Mouse (Mus musculus) monocyte, adult 2 months (primary cell): Measurements from ENCODE around the gene Ssr4.
A peak's percentile ranks its signal among the peaks of the same experiment; 100 is the strongest.
"Not testable (repeated sequence)": the region's sequence is repeated elsewhere in the genome, so short reads cannot be mapped to it uniquely, and the experiment has no call there.

ENCODE experiments used
- DNase-seq, 2 experiments: peaks; one replicate each; pipeline ENCODE4 v3.0.0; 2022; ENCODE audit warnings: low spot score in 2 of 2, low read depth in 1 of 2

The Ssr4 gene

DNA sequence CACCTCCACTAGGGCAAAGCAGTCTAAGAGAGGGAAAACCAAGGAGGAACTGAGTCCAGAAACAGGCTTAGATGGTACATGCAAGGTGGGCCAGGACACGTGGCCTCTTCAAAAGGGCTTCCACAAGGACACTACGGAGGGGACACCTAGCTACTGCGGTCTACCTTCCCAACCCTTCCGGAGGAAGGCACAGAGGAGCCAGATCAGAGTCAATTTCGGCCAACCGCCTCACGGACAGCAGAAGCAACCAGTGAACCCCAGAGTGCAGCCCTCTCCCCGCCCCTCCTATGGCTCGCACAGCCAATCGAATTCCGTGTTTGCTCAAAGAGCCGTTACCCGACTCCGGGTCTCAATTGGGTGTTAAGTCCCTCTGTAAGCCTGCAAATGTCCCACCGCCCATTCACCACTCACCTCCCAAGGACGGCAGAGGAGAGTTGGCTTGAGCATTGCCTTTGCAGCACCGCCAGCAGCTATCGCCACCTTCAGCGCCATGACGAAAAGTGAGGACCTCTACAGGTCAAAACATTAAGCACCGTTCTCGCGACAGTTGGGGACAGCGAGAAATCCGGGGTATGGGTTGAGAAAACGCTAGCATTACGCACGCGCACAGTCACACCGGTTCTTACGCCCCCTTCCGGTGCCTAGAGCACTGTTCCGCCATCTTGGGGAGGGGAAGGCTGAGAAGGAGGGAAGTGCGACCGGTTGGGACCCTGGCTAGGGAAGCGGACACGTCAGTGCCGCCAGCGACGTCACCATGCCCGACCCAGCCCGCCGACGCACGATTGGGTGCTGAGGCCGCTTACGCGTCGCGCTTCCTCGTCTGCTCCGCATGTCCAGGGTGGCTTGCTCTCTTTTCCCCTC, at the start of gene Ssr4, which contains the start of gene Idh3g:
Ssr4 (plus strand) TSS at position 665 of the 861 bp plus-strand sequence.
Idh3g (minus strand) TSS at position 534 of the 861 bp plus-strand sequence.
- peak; percentile 88 to 90 for DNase-seq

DNA sequence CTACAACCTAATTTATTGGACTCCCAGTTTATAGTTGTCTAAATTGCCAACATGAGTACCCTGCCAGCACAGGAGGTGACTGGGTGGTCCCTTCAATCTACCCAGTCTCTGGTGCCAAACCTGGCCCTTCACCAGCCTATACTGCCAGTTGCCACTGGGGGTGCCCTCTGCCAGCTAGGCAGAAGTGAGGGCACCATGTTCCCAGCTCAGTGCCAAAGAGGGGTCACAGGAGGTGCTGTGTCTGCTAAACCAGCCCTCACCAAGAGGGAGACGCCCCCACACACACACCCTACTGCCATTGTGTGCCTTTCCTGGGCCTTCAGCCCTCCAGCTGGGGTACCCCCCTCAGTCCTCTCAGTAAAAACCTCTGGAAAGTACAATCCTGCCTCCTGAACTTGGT, 48.7 kb upstream of the Ssr4 start:
- DNase-seq, result no peak

DNA sequence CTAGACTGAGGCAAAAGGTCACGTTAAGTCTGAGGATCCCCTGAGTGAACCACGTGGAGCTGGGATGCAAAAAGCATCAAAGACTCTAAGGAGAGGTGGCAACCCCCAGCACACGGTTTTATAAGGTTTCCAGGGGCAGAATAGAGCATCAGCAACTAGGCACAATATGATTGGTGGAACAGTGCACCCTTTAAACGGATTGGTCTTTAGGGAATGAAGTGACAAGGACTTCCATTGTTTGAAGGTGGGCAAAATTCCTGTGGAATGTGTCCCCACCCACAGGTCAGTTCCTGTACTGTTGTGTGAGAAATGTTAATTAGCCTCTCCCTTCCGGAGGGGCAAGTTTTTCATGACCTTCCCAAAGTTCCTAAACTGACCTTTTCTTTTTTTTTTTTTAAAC, 47.7 kb upstream of the Ssr4 start:
- DNase-seq, result no peak

DNA sequence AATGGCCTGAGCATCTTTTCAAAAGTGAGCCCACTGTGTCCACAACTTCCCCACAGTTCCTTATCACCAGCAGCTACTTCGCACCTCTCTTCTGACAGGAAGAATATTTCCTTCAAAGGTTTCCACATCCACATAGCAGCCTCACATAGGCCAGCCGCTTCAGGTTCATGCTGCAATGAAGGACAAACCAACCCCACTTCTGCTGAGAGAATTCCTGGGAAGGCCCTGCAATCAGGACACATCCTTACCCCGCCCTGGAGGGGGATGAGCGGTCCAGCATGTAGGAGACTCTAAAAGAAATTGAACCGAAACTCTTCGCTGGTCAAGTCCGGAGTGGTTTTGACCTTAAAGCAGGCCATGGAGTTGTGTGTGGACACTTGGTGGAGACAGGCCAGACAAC, 47.0 kb upstream of the Ssr4 start:
- not testable (repeated sequence) for DNase-seq

DNA sequence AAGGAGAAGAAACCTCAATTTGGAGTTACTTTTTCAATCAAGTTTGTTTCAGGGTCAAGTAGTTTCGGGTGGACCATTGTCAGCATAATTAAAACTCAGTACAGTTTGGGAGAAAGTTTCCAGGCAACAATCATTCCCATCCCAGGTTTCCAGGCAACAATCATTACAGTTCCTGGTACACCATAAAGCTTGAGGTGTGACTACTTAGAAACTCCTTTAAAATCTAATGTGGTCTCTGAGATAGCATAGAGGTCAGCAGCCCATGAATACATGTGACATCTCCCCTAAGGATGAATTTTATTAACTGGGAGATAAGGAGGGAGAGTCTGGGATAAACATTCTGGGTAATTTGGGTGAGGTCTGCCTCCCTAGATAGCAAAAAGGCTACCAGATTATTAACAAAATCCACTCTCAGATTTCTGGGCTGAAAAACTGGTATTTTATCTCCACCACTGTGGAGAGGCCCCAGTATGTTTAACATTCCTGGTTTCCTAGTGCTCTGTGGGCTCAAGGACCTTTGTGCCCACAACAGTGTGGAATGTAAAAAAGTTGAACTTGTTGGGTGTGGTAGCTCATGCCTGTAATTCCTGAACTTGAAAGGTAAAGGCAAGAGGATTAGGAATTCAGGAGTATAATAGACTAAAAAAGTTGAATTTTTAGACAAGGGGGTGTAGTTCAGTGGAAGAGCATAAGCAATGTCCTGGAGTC, 41.9 kb upstream of the Ssr4 start:
- DNase-seq, result no peak

DNA sequence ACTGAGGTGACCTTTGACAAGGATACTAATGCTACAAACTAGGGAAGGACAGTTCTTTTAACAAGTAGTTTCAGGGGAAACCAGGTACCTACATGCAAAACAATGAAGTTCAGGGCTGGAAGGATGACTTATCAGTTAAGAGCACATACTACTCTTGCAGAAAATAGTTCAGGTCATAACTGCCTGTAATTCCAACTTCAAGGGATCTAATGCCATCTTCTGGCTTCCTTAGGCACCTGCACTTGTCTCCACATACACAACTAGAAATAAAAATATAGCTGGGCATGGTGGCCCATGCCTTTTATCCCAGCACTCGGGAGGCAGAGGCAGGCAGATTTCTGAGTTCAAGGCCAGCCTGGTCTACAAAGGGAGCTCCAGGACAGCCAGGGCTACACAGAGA, 37.9 kb upstream of the Ssr4 start:
- DNase-seq, result no peak

DNA sequence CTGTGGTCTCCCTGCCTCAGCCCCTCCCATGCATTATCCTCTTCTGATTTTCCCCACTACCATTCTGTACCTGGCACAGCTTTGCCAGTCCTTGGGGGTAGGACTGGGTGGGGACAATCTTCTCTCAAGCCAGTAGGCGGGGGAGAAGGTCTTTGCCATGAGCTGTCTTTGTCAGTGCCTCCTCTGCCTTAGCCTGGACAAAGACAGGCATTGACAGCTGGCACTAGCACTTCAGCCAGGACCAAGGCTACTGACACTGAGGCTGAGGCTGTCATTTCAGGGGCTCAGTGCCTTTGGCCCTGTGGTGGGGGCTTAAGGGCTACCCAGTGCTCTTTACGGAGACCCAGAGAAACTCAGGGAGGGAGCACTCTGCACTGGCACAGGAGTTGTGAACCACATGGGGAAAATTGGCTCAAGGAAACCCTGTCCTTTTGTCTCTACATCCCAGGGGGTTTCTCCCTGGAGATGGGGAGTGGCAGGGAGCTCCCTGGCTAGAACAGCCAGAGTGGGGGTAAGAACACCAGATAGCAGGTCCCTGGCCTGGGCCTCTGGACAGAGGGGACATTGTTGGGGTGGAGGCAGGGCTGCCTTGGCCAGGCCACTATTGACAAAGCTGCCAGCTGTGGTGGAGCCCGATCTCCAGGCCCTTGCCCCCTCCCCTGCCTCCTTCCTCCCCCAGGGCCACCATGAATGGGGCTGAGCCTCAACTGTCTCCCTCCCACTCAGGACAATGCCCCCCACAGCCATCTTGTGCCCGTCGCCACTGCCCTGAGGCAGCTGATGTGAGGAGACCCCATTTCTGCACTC, 30.3 kb upstream of the Ssr4 start, which contains the start of gene Plxnb3:
Plxnb3 (plus strand) TSS at position 757 of the 807 bp plus-strand sequence.
- DNase-seq, result no peak

DNA sequence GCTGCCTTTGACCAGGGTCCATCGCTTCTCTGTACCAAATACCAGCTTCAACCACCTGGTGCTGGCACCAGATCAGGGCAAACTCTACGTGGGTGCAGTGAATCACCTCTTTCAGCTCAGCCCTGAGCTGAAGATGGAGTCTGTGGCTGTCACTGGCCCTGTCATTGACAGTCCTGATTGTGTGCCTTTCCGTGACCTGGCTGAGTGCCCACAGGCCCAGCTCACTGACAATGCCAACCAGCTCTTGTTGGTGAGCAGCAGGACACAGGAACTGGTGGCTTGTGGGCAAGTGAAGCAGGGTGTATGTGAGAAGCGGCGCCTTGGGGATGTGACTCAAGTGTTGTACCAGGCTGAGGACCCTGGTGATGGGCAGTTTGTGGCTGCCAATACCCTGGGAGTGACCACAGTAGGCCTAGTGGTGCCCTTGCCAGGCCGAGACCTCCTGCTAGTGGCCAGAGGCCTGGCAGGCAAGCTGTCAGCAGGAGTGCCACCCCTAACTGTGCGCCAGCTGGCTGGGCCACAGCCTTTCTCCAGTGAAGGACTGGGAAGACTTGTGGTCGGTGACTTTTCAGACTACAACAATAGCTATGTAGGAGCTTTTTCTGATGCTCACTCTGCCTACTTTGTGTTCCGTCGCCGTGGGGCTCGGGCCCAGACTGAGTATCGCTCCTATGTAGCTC, 28.1 kb upstream of the Ssr4 start:
- DNase-seq, result no peak

DNA sequence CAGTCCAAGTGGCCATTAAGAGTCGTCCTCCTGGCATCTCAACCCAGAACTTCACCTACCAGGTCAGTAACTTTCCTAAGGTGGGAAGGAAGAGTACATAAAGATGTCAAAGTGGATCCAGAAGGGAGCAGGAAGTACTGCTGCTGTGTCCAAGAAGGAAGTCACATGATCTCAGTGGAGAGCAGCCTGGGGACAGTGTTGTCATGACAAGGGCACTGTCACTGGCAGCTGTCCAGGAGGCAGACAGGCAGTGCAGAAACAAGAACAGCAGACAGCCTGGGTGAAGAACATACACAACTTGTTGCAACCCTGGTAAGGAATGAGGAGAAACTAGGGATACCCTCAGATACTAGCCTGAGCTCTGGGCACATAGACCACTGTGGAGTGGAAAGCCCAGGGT, 21.5 kb upstream of the Ssr4 start:
- peak; percentile 3 to 35 for DNase-seq

DNA sequence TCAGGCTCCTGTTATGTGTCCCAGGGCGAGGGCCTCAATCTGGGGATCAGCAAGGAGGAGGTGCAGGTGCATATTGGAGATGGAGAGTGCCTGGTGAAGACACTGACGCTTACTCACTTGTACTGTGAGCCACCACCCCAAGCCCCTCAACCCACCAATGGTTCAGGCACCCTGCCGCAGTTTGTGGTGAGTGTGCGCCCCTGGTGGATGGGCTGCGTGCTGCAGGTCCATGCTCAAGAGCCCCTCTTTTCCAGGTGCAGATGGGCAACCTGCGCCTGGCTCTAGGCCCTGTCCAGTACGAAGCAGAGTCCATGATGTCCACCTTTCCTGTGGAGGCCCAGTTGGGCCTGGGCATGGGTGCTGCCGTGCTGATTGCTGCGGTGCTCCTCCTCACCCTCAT, 19.6 kb upstream of the Ssr4 start:
- DNase-seq, result no peak

DNA sequence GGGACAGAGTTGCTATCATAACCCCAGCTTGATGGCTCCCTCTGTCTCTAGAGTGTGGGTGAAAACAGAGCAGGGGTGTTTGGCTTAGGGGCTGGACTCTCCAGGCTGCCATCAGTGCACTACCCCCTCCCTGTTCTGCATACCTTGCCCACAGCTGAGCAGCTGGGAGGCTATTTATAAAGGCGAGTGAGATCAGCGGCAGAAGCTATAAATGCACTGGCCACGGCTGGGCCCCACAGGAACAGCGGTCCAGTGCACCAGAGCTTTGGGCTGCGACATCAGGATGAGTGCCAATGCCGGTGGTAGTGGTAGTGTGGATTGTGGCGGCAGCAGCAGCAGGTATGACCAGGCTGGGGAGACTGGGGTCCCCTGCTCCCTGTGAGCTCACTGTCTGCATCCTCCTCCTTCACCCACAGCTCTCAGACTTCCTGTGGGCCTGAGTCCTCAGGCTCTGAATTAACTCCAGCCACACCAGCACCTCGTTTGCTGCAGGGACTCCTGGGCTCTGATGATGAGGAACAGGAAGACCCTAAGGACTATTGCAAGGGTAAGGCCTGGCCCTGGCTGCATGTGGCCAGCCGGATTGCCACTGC, 12.6 kb upstream of the Ssr4 start, which contains the start of gene Srpk3:
Srpk3 (plus strand) TSS at position 238 of the 593 bp plus-strand sequence.
- no peak for DNase-seq

DNA sequence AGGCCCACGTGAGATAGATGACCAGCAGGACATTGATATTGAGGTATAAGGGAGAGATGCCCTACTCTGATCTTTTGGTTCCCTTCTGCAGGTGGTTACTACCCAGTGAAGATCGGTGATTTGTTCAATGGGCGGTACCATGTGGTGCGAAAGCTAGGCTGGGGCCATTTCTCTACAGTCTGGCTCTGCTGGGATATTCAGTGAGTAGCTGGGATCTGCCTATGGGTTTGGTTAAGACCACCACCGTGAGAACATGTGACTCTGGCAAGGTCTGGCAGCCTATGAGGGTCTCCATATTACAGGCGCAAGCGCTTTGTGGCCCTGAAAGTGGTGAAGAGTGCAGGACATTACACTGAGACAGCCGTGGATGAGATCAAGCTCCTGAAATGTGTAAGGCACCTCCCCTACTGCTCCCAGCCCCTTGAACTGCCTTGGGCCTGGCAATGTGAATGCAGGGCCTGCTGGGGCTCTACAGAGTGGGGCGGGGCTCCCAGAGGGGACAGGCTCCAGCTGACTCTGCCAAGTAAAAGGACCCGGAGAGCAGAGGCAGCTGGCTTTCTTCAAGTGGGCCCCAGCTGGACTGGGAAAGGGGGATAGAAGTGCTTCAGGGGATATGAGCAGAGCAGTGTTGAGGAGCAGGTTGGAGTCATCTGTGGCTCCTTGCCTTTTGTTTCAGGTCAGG, 11.9 kb upstream of the Ssr4 start:
- DNase-seq, result no peak

DNA sequence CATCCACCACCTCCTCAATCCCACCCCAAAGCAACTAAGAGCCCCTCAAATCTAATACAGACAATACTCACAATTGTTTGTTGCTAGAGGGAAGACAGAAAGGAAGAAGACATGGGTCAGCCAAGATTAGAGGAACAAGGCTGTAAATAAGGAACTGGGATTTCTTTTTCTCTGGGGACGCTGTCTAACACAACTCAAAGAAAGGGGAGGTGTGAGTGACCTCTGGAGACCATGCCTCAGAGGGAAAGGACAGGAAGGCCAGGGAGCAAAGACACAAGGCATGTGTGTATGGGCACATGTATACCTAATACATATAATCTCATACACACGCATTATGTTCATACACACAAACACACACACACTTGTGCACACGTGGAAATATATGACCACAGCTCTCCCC, 4.6 kb upstream of the Ssr4 start:
- no peak for DNase-seq

DNA sequence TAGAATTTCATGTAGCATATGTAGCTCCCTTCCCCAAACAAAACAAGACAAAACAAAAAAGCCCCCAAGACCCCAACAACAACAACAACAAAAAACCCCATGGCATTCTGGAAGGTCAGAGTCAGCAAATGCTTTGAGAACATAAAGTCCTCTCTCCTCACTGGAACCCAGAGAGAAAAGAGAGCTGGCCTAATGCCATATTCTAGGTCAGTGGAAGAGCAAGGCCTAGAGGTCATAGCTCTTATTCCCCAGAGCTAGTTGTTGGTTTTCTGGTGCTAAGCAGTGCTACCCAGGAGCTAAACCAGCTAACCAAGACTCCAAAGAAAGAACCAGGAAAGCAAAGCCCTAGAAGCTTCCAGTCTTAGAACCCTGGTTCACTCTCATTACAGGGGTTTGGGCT, 1.2 kb upstream of the Ssr4 start:
- DNase-seq, result no peak

DNA sequence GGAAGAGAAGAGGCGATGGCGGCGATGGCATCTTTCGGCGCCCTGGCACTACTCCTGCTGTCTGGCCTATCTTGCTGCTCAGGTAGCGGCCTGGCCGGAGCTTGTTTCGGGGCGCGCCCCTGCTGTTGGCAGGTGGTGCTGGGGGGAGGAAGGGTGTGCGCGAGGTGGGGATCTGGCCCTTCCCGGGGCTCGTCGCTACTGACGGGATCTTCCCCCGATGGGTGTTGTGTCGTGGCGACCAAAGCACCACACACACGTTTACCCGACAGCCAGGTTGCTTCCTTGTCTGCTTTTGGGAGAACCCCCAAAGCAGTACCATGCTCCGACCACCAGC, 364 bp downstream of the Ssr4 start:
- DNase-seq, result no peak

DNA sequence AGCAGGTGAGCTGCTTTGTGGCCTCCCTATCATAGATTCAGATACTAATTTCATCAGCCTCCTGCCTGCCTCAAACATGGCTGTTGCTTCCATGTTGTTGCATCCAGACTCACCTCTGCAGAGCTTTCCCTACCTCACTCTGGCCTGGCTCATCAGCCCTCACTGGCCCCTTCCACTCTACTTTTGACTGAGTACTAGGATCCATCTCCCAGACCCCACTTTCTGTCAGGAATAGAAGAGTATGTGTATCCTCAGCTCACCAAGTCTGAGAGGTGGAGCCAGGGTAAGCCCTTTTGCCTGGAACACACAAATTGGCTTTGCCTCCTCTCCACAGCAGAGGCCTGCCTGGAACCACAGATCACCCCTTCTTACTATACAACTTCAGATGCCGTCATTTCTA, 1.7 kb downstream of the Ssr4 start:
- no peak for DNase-seq

DNA sequence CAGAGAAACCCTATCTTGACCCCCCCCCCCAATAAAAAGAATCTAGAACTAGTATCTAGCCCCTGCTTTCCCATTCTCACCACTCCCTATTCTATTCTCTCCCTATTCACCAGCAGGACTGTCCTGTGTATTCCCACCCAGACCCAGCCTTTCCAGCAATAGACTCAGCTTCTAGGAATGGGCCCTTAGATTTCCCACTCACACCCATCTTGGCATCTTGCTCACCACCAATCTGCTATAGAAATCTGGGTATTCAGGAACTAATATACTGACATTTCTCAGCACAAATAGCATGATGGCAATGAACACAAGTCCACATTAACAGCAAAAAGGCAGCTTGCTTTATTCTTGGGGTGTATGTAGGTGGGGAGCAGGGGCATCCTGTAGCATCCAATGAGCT, 6.2 kb downstream of the Ssr4 start:
- no peak for DNase-seq

DNA sequence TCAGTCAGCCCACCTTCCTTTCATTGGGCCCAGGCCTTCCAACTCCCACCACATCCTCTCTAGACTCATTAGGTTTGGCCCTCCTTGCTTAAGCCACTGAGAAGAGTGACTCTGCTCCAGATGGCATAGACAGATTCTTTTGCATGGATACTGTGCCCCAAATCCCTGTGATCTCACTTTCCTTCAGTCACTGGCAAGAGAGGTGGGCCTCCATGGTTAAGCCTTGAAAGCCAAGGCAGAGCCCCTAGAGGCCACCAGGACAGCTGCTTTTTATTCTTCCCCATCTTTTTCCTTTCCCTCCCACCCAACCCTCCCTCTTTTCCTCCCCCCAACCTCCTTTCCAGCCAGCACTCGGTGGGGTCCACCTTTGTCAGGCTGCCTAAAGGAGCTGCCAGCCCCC, 6.7 kb downstream of the Ssr4 start:
- no peak for DNase-seq

DNA sequence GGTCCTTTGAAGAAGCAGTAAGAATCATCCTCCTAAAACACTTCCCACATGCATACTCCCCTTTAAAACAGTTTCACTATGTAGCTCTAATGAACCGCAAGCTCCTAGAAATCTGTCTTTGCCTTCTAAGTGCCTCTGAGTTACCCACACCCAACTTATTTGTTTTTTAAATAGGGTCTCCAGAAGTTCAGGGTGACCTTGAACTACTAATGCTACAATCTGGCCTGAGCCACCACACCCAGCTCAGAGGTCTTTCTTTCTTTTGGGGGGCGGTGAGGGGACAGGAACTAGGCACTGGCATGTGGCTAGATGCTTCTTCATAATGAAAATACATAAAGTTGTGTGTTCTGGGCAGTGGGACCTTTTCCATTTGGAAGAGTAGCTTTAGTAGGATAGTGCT, 10.7 kb downstream of the Ssr4 start:
- no peak for DNase-seq

DNA sequence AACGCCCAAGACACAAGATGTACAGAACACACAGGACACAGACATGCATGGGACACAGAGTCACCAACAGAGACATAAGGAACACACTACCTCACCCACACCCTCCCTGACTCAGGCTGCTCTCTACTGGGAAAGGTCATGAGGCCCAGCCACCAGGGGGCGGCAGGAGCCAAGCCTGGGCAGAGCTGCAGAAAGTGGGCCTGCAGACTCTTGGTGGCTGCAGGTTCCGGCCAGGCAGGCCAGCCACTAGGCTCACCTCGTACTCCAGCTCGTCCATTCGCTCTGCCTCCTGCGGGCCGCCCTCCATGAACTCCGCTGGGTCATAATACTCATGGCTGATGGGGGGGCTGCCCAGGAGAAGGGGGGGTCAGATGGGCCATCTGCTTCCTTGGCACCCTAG, 11.7 kb downstream of the Ssr4 start:
- peak; percentile 11 to 51 for DNase-seq
